Mouse (Mus musculus): ENCODE data around the gene Cdh3.

Cdh3 gene

DNA sequence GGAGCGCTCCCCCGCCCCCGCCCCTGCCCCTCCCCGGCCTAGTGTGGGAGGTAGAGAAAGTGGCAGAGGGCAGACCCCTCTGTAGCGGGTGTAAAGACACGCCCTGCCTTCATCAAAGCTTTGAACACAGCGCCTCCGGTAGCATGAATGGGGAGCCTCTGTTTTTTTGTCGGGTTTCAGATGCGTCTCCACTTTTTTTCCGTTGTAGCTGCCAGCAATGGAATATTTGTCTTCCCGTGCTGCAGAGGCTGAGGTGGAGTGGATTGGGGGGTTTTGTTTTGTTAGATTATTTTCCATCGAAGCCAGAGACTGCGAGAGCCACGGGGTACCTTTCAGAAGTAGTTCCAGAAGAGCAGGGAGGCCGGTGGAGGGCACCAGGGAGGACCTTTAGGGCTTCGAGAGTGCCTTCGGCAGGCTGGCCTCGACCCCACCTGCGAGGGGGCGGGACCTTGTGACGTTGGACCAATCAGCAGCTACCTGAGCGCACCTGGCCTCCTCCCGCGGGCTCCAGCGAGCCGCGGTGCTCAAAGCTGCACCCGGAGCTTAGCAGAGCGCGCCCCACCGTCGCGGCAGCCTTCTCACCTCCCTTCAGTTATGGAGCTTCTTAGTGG, at the start of gene Cdh3:
Gene Cdh3 (plus strand): TSS at position 527 of the 611 bp plus-strand sequence.
- DNase-seq (ENCODE audit: low spot score), result no peak

DNA sequence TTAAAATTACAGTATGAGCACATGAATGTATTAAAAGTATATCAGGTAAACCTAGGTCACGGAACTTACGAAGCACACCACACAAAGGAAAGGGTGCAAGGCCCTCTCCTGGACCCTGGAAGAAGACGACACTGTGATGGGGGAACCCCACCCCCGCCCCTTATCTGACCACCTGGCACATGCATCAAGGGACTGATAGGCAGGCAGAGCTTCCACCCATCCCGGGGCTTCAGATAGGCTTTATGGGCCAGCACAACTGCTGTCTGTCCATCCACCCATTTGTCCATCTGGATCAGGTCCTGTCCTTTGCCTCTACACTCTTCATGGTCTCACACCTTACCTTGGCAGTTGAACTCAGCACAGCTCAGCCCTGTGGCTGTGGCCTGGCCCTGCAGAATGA, 48.6 kb upstream of the Cdh3 start:
- DNase-seq (ENCODE audit: low spot score), result no peak

DNA sequence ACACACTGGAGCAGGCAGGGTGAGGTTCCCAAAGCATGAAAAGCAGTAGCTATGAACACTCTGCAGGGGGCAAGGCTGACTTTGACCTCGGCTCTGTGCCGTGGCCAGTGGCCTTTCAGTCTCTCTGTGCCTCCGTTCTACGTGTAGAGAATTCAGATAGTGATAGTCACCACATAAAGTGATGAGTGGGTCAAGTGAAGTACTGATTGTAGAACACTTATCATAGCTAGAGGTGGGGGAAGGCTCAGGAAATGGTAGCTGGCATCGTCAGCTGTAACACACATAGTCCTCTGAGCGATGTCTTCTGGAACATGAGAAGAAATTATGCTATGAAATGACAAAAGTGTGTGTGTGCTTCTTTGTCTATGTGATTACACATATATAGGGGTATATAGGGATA, 46.9 kb upstream of the Cdh3 start:
- DNase-seq (ENCODE audit: low spot score), result no peak

DNA sequence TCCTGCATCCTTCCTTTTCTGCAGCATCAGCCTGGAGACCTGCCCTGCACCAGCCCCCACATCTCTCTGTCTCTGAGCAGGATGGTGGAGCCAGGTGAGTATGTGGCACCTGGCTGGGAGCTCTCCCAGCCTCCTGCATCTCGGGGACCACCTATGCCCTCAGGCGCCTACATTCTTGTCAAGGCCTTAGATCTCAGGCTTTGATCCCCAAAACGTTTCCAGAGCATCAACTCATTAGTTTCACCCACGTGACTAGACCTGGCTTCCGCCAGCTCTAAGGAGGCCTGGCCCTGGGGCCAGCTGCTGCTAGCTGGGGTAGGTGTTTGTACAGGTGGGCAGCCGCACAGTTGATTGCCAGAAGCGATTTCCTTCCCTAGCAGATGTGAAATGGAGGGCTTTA, 41.2 kb upstream of the Cdh3 start:
- no peak for DNase-seq (ENCODE audit: low spot score)

DNA sequence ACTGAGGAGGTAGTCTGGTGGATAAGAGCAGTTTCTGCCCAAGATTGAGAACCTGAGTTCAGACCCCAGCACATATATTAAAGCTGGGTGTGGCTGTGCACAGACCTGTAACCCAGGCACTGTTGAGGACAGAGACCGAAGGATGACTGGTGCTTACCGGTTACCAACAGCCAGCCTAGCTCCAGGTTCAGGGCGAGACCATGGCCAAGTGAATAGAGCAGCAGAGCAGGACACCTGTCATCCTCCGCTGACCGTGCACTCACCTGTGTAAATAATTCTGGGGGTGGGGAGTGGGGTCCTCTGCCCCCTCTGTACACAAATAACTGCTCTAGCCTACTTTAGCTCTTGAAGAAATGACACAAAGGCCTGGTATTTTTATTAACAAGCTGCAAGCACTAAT, 36.7 kb upstream of the Cdh3 start:
- DNase-seq (ENCODE audit: low spot score), result no peak

DNA sequence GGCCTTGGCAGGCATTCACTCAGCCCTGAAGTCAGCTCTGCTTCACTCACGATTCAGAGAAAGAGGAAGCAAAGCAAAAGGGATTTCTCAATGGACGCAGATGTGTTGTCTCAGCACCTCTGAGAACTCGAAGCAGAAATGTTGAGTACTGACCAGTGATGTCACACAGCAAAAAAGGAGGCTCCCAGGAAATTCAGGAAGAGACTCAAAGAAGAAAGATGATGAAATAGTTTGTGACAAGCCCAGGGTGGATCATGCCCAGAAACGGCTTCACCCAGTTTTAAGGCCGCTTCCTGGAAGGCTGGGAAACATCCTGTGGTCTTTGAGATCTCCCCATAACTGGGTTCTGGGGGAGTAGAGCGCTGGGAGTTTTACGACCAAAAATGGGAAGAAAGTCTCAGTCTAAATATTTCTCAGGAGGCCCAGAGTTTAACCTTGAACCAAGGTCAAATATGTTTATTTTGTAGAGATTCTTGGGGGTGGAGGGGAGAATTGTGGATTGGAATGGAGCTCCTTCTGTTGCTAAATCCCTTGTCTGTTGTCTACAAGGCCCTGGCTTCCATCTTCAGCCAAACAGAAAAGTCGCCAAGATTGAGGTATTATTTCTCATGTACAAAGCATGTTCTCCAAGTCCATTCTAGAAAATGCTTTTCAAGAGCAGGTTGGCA, 10.5 kb upstream of the Cdh3 start, which contains the start of gene 6030452D12Rik:
Gene 6030452D12Rik (plus strand): TSS at position 505 of the 668 bp plus-strand sequence.
- DNase-seq (ENCODE audit: low spot score), result no peak

DNA sequence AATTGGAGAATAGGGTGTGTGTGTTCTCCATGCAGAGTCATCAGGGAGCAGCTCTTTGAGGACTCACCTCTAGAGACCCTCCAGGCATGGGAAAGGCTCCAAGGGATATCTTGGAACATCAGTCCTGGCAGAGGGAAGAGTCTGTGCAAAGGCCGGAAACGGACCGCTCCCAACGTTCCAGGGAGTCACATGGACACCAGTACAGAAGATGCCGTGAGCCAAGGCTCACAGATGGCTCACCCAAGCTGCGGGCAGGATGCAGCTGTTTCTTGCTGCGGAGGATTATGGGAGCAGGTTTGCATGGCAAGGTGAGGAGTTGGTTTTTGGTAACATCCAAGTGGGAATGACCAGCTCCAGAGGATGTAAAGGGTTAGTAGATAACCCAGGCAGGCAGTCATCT, 6.5 kb upstream of the Cdh3 start:
- no peak for DNase-seq (ENCODE audit: low spot score)

DNA sequence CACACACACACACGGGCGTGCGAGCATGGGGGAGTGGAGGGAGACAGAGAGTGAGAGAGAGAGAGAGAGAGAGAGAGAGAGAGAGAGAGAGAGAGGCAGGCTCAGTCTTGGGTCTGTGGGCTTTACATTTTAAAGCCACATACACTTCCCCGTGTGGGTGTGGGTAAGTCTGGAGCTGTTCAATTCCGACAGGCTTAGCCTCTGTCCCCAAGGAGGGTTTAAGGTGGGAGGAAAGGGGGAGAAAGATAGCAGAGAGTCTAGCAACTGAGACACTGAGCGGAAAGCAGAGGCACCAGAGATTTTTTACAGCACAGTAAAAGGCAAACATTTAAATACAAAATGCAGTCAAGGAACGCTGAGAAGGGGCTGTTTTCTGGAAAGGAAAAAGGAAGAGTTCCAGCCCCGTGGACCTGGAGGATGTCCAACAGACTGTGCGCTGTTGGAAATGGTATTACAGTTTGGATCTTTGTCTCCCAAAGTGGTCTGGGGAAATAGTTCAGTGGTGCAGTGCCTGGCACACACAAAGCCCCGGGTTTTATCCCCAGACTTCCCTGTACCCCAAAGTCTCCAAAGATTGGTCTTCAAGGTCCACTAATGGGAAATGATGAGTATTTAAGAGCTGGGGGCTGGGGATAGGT, 5.2 kb upstream of the Cdh3 start:
- DNase-seq (ENCODE audit: low spot score), result no peak

DNA sequence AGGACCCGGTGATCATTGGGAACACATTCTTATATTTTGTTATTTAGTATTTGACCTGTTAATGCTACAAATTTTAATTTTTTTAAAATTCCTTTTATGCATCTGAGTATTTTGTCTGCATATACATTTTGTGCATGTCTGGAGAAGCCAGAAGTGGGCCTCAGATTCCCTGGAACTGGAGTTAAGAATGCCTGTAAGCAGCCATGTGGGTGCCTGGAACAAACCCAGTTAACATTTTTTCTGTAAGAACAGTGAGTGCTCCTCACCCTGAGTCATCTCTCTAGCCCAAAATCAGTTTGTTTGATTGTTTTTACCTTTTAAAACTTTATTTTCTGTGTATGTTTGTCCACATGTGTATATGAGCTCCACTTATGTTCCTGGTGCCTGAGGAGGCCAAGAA, 4.6 kb upstream of the Cdh3 start:
- no peak for DNase-seq (ENCODE audit: low spot score)

DNA sequence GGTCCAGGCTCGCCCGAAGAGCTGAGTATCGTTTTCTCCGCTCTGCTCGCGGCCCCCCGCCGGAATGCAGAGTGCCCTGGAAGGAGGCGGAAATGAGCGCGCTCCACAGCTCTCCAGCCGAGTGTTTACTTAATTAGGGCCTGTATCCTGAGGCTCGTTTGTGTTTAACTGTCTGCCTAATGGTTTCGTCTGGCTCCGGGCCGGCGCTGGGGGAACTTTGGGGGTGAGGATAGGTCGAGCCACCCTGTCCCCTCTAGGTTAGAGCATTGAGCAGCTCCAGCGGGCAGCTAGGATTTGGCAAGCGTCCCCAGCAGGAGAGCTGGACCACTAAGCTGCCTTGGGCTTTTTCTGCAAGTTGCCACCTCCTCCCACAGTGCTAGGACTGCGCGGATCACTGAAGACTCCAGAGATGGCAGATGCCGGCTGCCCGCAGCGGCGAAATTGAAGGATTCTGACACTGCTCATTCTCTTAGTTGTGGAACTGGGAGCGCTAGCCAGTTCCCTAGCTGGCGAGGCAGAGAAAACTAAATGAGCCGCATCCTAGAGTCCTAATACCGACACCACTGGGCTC, 2.8 kb upstream of the Cdh3 start:
- DNase-seq (ENCODE audit: low spot score), result no peak

DNA sequence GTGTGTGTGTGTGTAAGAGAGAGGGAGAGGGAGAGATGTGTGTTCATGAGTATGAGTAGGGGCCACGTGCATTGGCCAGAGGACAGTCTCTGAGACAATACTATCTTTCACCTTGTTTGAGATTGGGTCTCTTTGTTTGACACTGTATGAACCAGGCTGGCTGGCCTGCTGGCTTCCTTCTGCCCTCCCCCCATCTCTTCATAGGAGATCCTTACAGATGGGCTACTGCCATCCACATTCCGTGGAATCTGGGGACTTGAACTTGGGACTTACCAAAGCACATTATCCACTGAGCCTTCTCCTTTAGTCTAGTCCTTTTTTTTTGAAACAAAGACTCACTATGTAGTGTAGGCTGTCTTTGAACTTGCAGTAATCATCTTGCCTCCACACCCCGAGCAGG, 2.2 kb upstream of the Cdh3 start:
- DNase-seq (ENCODE audit: low spot score), result no peak

DNA sequence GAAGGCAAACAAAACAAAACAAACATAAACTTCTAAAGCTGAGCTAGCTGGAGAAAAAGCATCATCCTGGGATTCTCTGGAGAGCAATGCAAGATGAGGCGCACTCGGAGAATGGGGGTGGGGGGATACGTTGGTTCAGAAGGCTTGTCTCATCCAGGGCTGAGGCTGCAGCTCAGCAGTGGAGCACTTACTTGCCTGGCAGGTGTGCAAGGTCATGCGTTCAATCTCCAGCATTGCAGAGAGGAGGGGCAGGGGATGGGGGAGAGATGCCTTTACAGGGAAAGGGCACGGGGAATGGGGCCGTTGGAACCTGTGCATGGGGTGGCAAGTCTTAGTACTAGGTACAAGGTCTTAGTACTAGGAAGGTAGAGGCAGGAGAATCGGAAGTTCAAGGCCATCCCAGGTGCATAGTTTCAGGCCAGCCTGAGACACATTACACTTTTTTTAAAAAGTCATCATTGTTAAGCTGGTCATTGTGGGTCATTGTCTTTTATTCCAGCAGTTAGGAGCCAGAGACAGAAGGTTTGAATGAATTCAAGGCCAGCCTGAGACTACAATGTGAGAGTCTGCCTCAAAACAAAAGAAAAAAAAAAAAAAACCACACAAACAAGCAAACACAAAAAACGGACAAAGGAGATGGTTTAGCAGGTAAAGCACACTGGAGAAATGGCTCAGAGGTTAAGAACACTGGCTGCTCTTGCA, 1.5 kb upstream of the Cdh3 start:
- DNase-seq (ENCODE audit: low spot score), result no peak

DNA sequence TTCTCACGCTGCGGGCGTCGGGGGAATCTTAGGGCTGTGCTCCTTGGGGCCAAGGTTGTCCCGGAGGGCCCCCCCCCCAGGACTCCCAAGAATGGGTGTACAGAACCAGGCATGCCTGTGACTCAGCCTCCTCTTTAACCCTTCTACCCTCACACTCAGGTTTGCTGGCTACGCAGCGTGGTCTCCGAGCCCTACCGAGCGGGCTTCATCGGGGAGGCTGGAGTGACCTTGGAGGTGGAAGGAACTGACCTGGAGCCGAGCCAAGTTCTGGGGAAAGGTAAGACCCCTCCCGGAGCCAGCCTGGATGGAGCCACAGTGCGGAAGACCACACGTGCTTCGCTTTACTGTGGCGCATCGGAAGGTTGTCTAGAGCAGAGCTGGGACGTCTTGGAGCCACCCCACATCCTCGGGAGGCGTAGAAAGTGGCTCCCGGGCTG, 392 bp downstream of the Cdh3 start:
- no peak for DNase-seq (ENCODE audit: low spot score)

DNA sequence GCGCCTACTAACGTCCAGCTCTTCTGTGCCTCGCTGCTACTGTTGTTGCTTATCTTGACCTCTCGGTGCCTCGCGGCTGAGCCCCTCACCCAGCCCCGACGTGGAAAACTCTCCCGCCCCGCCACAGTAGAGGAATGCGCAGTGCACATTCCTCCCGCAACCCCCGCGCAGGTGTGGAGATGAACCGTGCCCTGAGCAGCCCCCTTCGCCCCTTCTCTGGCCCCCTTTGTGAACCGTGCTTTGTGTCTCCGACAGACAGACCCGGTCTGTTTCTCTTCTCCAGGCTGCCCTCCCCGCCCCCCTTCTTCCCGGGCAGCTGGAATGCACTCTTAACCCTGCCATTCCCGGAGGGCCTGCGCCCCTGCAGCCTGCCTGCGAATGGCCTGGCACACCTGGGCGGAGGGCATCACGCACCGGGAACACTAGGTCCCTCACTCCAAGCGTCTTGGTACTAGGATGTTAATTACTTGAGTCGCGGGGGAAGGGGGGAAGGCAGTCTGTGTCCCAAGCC, 895 bp downstream of the Cdh3 start:
- no peak for DNase-seq (ENCODE audit: low spot score)

DNA sequence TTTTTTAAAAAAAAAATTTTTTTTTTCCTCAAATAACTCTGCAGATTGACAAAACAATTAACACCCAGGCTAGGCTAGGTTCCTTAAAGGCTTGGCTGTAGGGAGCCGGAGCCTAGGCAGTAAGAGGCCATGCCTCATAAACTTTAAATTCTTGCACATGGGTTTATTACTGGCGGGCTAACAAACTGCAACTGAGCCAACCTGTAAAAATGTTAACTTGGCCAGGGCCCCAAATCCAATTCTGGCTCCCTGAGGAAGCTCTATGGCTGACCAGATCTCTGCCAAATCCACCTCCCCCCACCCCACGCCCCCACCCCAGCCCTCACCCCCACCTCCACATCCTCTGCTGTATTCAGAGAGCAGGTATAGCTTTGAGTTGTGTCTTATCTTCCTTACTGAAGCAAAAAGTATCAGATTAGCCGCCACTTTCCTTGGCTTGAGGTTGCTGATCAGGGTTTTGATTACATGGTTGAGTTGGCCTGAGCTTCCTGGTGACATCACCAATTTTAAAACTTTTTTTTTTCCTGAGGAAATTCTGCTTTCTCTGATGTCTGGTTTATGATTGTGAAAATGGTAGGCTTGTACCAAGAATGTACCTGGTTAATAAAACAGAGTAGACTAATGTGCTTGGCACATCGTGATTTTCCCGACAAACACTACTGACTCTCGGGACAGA, 1.9 kb downstream of the Cdh3 start:
- no peak for DNase-seq (ENCODE audit: low spot score)

DNA sequence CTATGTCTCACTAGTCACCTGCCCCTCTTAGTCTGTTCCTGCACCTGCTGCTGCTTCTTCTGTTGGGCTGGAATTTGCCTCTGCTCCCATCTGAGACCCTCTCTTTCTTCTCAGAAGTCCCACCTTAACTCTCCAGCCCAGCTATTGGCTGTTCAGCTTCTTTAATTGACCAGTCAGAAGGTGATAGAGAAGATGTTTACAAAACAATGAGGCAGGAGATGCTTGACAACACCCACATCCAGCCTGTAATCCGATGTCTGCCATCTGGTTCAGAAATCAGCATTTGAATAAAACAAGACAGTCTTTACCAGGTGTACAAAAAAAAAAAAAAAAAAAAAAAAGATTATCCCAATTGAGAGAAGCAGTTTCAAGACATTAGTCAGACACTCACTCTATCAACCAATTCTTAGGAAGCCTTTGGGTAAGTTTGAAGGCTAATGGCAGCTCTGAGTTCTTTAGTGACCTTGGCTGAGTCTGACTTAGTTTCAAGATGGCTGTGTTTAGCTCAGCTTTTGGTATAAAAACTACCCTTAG, 5.3 kb downstream of the Cdh3 start:
- DNase-seq (ENCODE audit: low spot score), result no peak

DNA sequence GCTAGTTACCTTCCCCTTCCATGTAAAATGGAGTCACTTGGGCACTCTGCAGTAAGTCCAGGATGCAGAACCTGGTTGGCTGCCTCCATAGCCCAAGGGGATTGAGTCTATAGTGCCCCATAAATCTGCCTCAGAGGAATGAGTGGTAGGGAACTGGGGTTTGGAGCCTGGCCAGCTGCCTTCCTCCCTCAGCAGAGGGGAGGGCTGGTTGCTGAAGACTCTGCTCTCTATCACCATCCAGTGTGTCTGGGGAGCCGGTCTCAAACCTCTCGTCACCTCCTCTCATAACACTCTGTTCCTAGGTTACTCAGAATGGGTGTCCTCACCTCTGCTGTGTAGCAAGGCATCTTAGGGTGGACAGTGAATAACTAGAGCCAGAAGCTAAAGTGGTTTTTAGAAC, 5.9 kb downstream of the Cdh3 start:
- DNase-seq (ENCODE audit: low spot score), result no peak

DNA sequence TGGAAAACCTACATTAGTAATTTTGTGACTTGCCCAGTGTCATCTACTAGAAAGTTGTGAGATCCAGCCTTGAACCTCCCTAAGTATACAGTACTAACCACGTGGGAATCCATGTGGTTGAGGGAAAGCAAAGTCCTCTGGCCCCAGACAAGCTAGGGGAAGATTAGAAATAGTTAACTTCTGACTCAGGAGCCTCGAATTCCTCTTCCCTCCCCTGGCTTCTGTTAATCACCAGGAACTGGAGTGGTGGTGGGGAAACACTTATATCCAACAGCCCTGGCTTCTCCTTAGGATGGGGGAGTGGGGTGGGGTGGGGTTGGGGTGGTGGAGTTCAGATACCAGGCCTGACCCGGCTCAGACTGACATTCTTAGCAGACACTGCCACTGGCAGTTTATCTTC, 8.1 kb downstream of the Cdh3 start:
- no peak for DNase-seq (ENCODE audit: low spot score)

DNA sequence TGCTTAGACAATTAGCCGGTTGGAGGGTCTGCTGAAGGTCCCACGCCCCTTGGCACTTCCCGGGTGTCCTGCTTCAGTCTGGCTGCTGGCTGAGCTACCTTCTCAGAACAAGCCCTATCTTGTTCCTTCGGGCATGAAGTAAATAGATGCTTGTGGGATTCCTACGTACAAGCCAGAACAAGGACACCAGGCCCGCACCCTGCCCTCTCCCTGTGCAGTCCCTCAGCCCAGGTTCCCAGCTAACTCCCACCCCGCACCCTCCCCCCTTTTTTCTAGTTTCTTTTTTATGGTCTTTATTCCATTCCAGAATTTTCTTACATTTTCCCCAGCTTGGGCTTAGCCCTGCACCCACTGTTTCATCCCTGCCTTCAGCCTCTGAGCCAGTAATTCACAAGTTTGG, 9.9 kb downstream of the Cdh3 start:
- no peak for DNase-seq (ENCODE audit: low spot score)

DNA sequence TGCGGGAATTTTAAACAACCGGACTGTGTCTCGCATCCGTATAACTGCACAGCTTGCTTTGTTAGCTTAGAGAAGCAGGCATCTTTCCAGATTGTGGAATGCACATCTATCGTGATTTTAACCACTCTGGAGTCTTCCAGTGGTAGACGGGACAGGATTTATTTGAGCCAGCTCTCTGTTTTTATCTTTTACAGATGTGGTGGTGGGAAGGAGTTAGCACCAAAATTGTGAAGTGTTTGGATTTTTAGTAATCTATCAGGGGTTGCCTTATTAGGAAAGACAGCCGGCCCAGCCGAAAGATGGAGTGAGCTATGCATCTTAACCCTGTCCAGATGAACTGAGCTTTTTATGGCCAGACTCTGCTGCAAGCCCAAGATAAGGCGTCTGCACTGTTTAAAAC, 11.2 kb downstream of the Cdh3 start:
- DNase-seq (ENCODE audit: low spot score), result no peak

DNA sequence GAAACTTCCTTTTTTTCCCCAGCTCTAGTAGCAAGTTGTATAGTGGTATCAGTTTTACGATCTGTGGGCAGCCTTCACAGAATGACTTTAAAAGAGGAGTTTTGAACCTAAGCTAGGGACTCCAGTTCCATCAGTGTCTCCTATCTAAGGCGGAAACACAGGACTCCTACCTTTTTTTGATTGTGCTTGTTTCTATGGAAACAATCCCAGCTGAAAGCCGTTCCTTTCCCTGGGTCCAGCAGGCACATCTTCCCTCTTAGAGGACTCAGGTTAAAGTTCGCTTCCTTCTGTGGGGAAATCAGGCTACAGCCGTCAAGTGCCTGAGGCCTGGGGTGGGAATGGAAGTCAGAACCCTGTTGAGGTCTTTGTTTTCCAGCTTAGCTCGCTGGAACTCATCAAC, 16.0 kb downstream of the Cdh3 start:
- DNase-seq (ENCODE audit: low spot score), result no peak
